Mouse (Mus musculus) C2C12 (cell line): Measurements from ENCODE around the gene Morf4l1.

ENCODE experiments used
- CEBPB ChIP-seq: IDR thresholded peaks from one replicate; pipeline ENCODE4 v1.6.1; 2011; ENCODE audit warnings: low read depth, mild to moderate bottlenecking, control low read depth, moderate library complexity
- CTCF ChIP-seq: IDR thresholded peaks from one replicate; pipeline ENCODE4 v1.5.1; 2011; ENCODE audit not compliant: control insufficient read depth, insufficient read depth, insufficient read length
- FOSL1 ChIP-seq: IDR thresholded peaks from one replicate; pipeline ENCODE4 v1.8.0; 2011; ENCODE audit warnings: mild to moderate bottlenecking, low read length; ENCODE audit not compliant: poor library complexity, insufficient read depth, severe bottlenecking
- MAX ChIP-seq: IDR thresholded peaks from one replicate; pipeline ENCODE4 v1.6.1; 2011; ENCODE audit warnings: mild to moderate bottlenecking, control low read depth
- MYOG ChIP-seq: IDR thresholded peaks from one replicate; pipeline ENCODE4 v1.6.1; 2011; ENCODE audit not compliant: control insufficient read depth, insufficient read length; ENCODE audit errors: extremely low read depth
- USF1 ChIP-seq: IDR thresholded peaks from one replicate; pipeline ENCODE4 v1.6.1; 2011; ENCODE audit warnings: low read depth, mild to moderate bottlenecking, control low read depth, moderate library complexity

DNA sequence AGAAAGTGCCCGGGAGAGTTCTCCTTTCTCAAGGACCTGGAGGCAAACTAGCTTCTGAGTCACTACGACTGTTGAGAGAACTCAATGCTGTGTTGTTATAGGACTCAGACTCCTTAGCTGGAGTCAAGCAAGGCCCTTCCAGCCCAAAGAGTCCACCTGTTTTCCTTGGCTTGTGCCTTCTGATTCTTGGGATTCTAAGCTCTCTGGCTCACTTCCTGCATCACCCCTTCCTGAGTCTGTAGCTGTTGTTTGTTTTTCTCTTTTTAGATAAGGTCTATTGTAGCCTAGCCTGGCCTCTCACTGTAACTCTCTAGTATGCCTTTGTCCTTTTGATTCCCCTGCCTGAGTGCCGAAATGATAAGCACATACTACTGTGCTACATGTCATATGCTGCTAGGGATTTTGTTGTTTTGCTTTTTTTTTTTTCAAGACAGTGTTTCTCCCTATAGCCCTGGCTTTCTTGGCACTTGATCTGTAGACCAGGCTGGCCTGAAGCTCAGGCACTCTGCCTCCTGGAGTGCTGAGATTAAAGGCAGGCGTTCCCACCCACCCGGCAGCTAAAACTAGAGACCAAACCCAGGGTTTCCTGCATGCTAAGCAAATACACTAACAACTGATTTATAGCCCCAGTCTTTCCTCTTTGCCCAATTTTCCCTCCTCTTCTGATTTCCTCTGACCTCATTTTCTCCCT, 66.5 kb downstream of the Morf4l1 start:
- TF ChIP-seq CTCF: no peak
- TF ChIP-seq MAX: no peak
- TF ChIP-seq MYOG: no peak
- TF ChIP-seq USF1: no peak
- TF ChIP-seq CEBPB: no peak
- TF ChIP-seq FOSL1: no peak
